Mouse (Mus musculus) MEL (cell line): ENCODE data around the gene Pip5k1a. TPM values are rescaled to one million over a fixed set of nuclear protein-coding genes. Genes with fewer than 3 reads are reported as not detected.

ENCODE experiments used
- DNase-seq: peaks from one replicate; pipeline ENCODE4 v3.0.0; 2011; ENCODE audit warnings: low read depth, low spot score
- H3K27ac ChIP-seq: 2 replicates; pipeline ENCODE4 v1.5.1; 2012; ENCODE audit warnings: low read depth, mild to moderate bottlenecking, control low read depth, low read length, moderate library complexity; ENCODE audit not compliant: control insufficient read depth
- H3K27me3 ChIP-seq, 2 experiments: fragments of 150-350 bp in 1 of 2; sonication (generic) in 1 of 2; 2 replicates each; pipeline ENCODE4 v1.6.1; 2012; ENCODE audit warnings: low read length in 2 of 2, mild to moderate bottlenecking in 2 of 2, improper control_type of control experiment in 1 of 2, moderate library complexity in 1 of 2; ENCODE audit not compliant: insufficient read depth in 2 of 2, control insufficient read depth in 1 of 2
- H3K36me3 ChIP-seq, 2 experiments: 2 replicates each; pipeline ENCODE4 v1.6.1; 2012 to 2014; ENCODE audit warnings: low read length in 2 of 2, improper control_type of control experiment in 1 of 2, inconsistent platforms in 1 of 2, mild to moderate bottlenecking in 1 of 2; ENCODE audit not compliant: insufficient read depth in 2 of 2, control insufficient read depth in 1 of 2
- H3K4me1 ChIP-seq, 2 experiments: fragments of 150-350 bp in 1 of 2; sonication (generic) in 1 of 2; 2 replicates each; pipeline ENCODE4 v1.6.1; 2012; ENCODE audit warnings: low read length in 2 of 2, improper control_type of control experiment in 1 of 2, mild to moderate bottlenecking in 1 of 2; ENCODE audit not compliant: insufficient read depth in 2 of 2, control insufficient read depth in 1 of 2
- H3K4me3 ChIP-seq, 2 experiments: fragments of 150-350 bp in 1 of 2; sonication (generic) in 1 of 2; 2 replicates each; pipeline ENCODE4 v1.5.1; 2012; ENCODE audit warnings: low read depth in 2 of 2, low read length in 2 of 2, mild to moderate bottlenecking in 2 of 2, moderate library complexity in 2 of 2, control low read depth in 1 of 2, improper control_type of control experiment in 1 of 2; ENCODE audit not compliant: control insufficient read depth in 1 of 2, insufficient read depth in 1 of 2
- H3K79me2 ChIP-seq: 2 replicates; pipeline ENCODE4 v1.6.1; 2012; ENCODE audit warnings: mild to moderate bottlenecking, low read length, moderate library complexity; ENCODE audit not compliant: control insufficient read depth, poor library complexity, insufficient read depth
- H3K9ac ChIP-seq: 2 replicates; pipeline ENCODE4 v1.6.1; 2012; ENCODE audit warnings: low read depth, mild to moderate bottlenecking, control low read depth, low read length, moderate library complexity; ENCODE audit not compliant: control insufficient read depth, poor library complexity, severe bottlenecking
- H3K9me3 ChIP-seq: fragments of 150-350 bp; sonication (generic); replicated peaks from 2 replicates; pipeline ENCODE4 v1.6.1; 2012; ENCODE audit warnings: mild to moderate bottlenecking, low read length, improper control_type of control experiment, moderate library complexity; ENCODE audit not compliant: insufficient read depth
- CHD1 ChIP-seq: IDR thresholded peaks from 2 replicates; pipeline ENCODE4 v1.6.1; 2012; ENCODE audit warnings: low read depth, mild to moderate bottlenecking, inconsistent platforms, low read length, improper control_type of control experiment
- CTCF ChIP-seq, 3 experiments: IDR thresholded peaks in 2 of 3; conservative IDR thresholded peaks in 1 of 3; 2 replicates each; pipeline ENCODE4 v1.5.1; 2011 to 2012; ENCODE audit warnings: low read length in 3 of 3, low read depth in 2 of 3, mild to moderate bottlenecking in 2 of 3, improper control_type of control experiment in 1 of 3, inconsistent platforms in 1 of 3, mixed read lengths in 1 of 3, moderate library complexity in 1 of 3; ENCODE audit not compliant: control insufficient read depth in 1 of 3, insufficient read depth in 1 of 3, poor library complexity in 1 of 3, severe bottlenecking in 1 of 3
- E2F4 ChIP-seq: IDR thresholded peaks from 2 replicates; pipeline ENCODE4 v1.6.1; 2011; ENCODE audit warnings: low read depth, low read length, improper control_type of control experiment, borderline replicate concordance
- EP300 ChIP-seq, 2 experiments: IDR thresholded peaks; 2 replicates each; pipeline ENCODE4 v1.6.1; 2011; ENCODE audit warnings: improper control_type of control experiment in 2 of 2, low read length in 2 of 2, low read depth in 1 of 2, mild to moderate bottlenecking in 1 of 2
- ETS1 ChIP-seq: IDR thresholded peaks from 2 replicates; pipeline ENCODE4 v1.6.1; 2012; ENCODE audit warnings: low read depth, mild to moderate bottlenecking, inconsistent platforms, low read length, improper control_type of control experiment, moderate library complexity
- GABPA ChIP-seq: IDR thresholded peaks from 2 replicates; pipeline ENCODE4 v1.6.1; 2012; ENCODE audit warnings: low read depth, mild to moderate bottlenecking, inconsistent platforms, low read length, improper control_type of control experiment, moderate library complexity
- MXI1 ChIP-seq: IDR thresholded peaks from 2 replicates; pipeline ENCODE4 v1.6.1; 2011; ENCODE audit warnings: mild to moderate bottlenecking, low read depth, low read length, improper control_type of control experiment
- MYB ChIP-seq: IDR thresholded peaks from 2 replicates; pipeline ENCODE4 v1.6.1; 2011; ENCODE audit warnings: mild to moderate bottlenecking, low read depth, low read length, improper control_type of control experiment
- POLR2AphosphoS5 ChIP-seq: IDR thresholded peaks from 2 replicates; pipeline ENCODE4 v1.6.1; 2012; ENCODE audit warnings: low read depth, borderline replicate concordance, mild to moderate bottlenecking, inconsistent platforms, low read length, moderate library complexity, mixed read lengths
- RCOR1 ChIP-seq: IDR thresholded peaks from 2 replicates; pipeline ENCODE4 v1.6.1; 2012; ENCODE audit warnings: low read depth, mild to moderate bottlenecking, inconsistent platforms, low read length, improper control_type of control experiment
- TAL1 ChIP-seq: IDR thresholded peaks from 2 replicates; pipeline ENCODE4 v1.6.1; 2012; ENCODE audit warnings: mild to moderate bottlenecking, inconsistent platforms, low read length, moderate library complexity, mixed read lengths
- TCF12 ChIP-seq: IDR thresholded peaks from 2 replicates; pipeline ENCODE4 v1.6.1; 2014; ENCODE audit warnings: low read depth, mild to moderate bottlenecking, inconsistent platforms, low read length, improper control_type of control experiment, moderate library complexity
- USF1 ChIP-seq: IDR thresholded peaks from 2 replicates; pipeline ENCODE4 v1.6.1; 2014; ENCODE audit warnings: low read depth, mild to moderate bottlenecking, inconsistent platforms, low read length, improper control_type of control experiment, moderate library complexity
- USF2 ChIP-seq, 2 experiments: IDR thresholded peaks; 2 replicates each; pipeline ENCODE4 v1.6.1; 2011 to 2012; ENCODE audit warnings: improper control_type of control experiment in 2 of 2, low read length in 2 of 2, borderline replicate concordance in 1 of 2, inconsistent platforms in 1 of 2, low read depth in 1 of 2, mild to moderate bottlenecking in 1 of 2; ENCODE audit not compliant: insufficient read depth in 1 of 2
- ZKSCAN1 ChIP-seq: IDR thresholded peaks from 2 replicates; pipeline ENCODE4 v1.6.1; 2012; ENCODE audit warnings: low read depth, mild to moderate bottlenecking, inconsistent platforms, low read length, improper control_type of control experiment, moderate library complexity
- ZMIZ1 ChIP-seq: IDR thresholded peaks from 2 replicates; pipeline ENCODE4 v1.6.1; 2012; ENCODE audit warnings: low read depth, mild to moderate bottlenecking, inconsistent platforms, low read length, improper control_type of control experiment, moderate library complexity
- polyA plus RNA-seq, 2 experiments: library from polyadenylated mRNA; stranded (reverse) in 1 of 2; unstranded in 1 of 2; fragments of >175 nt in 1 of 2; fragments of >200 nt in 1 of 2; gene quantifications; 2 replicates each; pipeline versions ENCODE4 v1.2.1 to v1.2.4; 2012; ENCODE audit warnings: low replicate concordance in 2 of 2, low read depth in 1 of 2; ENCODE audit not compliant: insufficient read length in 2 of 2, insufficient read depth in 1 of 2, missing spikeins in 1 of 2
- total RNA-seq: library from RNA; depleted of rRNA; stranded (reverse); fragments of 300-350 nt; gene quantifications from 2 replicates; pipeline ENCODE4 v1.2.3, GENCODE M21; 2012

Pip5k1a gene
- total and polyA plus RNA-seq, 3 experiments: 47.7 to 322 (median 103) TPM

GRCm38 (mm10) chr3:95121580-95121979, 14.8 kb upstream of the Pip5k1a start:
- Histone ChIP-seq H3K9me3 (no peaks in the 10 kb centered on the region), H3K4me3 (no peak overlapping the region), H3K36me3 (peaks cover 0 to 27% of the 10 kb centered on the region in 2 experiments; a peak in 2 of 4 replicates), H3K27me3 (no peaks in the 10 kb centered on the region), H3K9ac (no peak overlapping the region), H3K4me1 (no peaks in the 10 kb centered on the region), H3K79me2 (no peaks in the 10 kb centered on the region), H3K27ac (no peak overlapping the region)
- TF ChIP-seq TAL1: no peak
- TF ChIP-seq ETS1: no peak
- TF ChIP-seq RCOR1: no peak
- no peak for TF ChIP-seq ZMIZ1
- TF ChIP-seq POLR2AphosphoS5: no peak
- no peak for TF ChIP-seq MYB
- no peak for TF ChIP-seq USF2 (IDR thresholded peaks at IDR 0.05; ENCODE audit: borderline replicate concordance in 1 of 2, insufficient read depth in 1 of 2, low read depth in 1 of 2, low read length in 2 of 2)
- TF ChIP-seq TCF12: no peak
- no peak for TF ChIP-seq EP300 (IDR thresholded peaks at IDR 0.05; ENCODE audit: low read depth in 1 of 2, low read length in 2 of 2)
- TF ChIP-seq E2F4: no peak
- no peak for DNase-seq

GRCm38 (mm10) chr3:95117751-95118150, 11.0 kb upstream of the Pip5k1a start:
- TF ChIP-seq CTCF (IDR thresholded peaks at IDR 0.05 in 2 of 3, conservative IDR thresholded peaks at IDR 0.05 in 1 of 3; ENCODE audit: control insufficient read depth in 1 of 3, insufficient read depth in 1 of 3, low read depth in 2 of 3, low read length in 3 of 3, poor library complexity in 1 of 3, severe bottlenecking in 1 of 3) (no peak), EP300 (IDR thresholded peaks at IDR 0.05; ENCODE audit: low read depth in 1 of 2, low read length in 2 of 2) (no peak), USF1 (no peak), ZKSCAN1 (no peak), ZMIZ1 (no peak), MXI1 (no peak), CHD1 (no peak), GABPA (no peak)
- TF ChIP-seq, all 39 proteins: peak for 0
- Histone ChIP-seq H3K9ac (no peak overlapping the region), H3K36me3 (peaks cover 0 to 36% of the 10 kb centered on the region in 2 experiments; a peak in 3 of 4 replicates), H3K9me3 (no peaks in the 10 kb centered on the region), H3K79me2 (peaks cover 4% of the 10 kb centered on the region), H3K4me3 (no peak overlapping the region), H3K27me3 (no peaks in the 10 kb centered on the region), H3K4me1 (no peaks in the 10 kb centered on the region), H3K27ac (no peak overlapping the region)
- DNase-seq: no peak
